In genomic region chr2:166623081-166623567, GRCm38 (mm10) we compare ENCODE assay signal across 9 mouse cellular contexts.
DNase-seq lines count a peak whose midpoint lies in the region; ATAC-seq and TF ChIP-seq lines count a peak whose summit lies in the region.
"Had no signal": no experiment of that assay in that cellular context is flagged by ENCODE, and none has a peak within 500 bp of the region (broad histone marks: within the 10 kb centered on the region; RNA-seq: fewer than 3 reads in every experiment).

No protein-coding gene starts in this region.

- 0 out of 2 replicates have a peak, but pooled peaks cover 2% of the 10 kb centered on the region for H3K9me3 ChIP-seq in liver, postnatal 0 days (ENCODE audit: low read length)
- H3K9me3 ChIP-seq in embryonic facial prominence, embryonic 14.5 days (ENCODE audit: control insufficient read depth, low read length), result no peaks in the 10 kb centered on the region
- no peaks in the 10 kb centered on the region for H3K9me3 ChIP-seq in hindbrain, postnatal 0 days (ENCODE audit: low read length)

- 45% methylated on average over 9 of the region's 9 CpGs for WGBS in liver, postnatal 0 days (ENCODE audit: insufficient replicate concordance)
- 27% methylated on average over 9 of the region's 9 CpGs for WGBS in embryonic facial prominence, embryonic 14.5 days
- WGBS in hindbrain, postnatal 0 days, result 32% methylated on average over 9 of the region's 9 CpGs

- H3K36me3 ChIP-seq in liver, postnatal 0 days (replicated peaks; ENCODE audit: insufficient read depth, low read length), result no peaks in the 10 kb centered on the region; the same call in 1 of the 2 replicates
- H3K36me3 ChIP-seq in embryonic facial prominence, embryonic 14.5 days (ENCODE audit: control insufficient read depth, insufficient read depth, low read length), result peaks cover 19% of the 10 kb centered on the region; the same call in 1 of the 2 replicates
- no peaks in the 10 kb centered on the region for H3K36me3 ChIP-seq in hindbrain, postnatal 0 days (ENCODE audit: insufficient read depth, low read length)

- H3K9ac ChIP-seq in liver, postnatal 0 days (replicated peaks), result no peak overlapping the region
- no peak overlapping the region for H3K9ac ChIP-seq in embryonic facial prominence, embryonic 14.5 days (ENCODE audit: low read depth, low read length)
- H3K9ac ChIP-seq in hindbrain, postnatal 0 days (replicated peaks; ENCODE audit: low read length), result no peak overlapping the region

- H3K27ac ChIP-seq in liver, postnatal 0 days (ENCODE audit: low read depth), result peak overlapping the region; percentile 64
- H3K27ac ChIP-seq in embryonic facial prominence, embryonic 14.5 days (replicated peaks; ENCODE audit: low read depth, low read length), result peak overlapping the region; percentile 16; the same call in 1 of the 2 replicates
- peak overlapping the region; percentile 54 for H3K27ac ChIP-seq in hindbrain, postnatal 0 days

- H3K27me3 ChIP-seq in liver, postnatal 0 days (ENCODE audit: insufficient read depth, low read length), result no peaks in the 10 kb centered on the region
- H3K27me3 ChIP-seq in embryonic facial prominence, embryonic 14.5 days (replicated peaks; ENCODE audit: control insufficient read depth, insufficient read depth, low read length), result no peaks in the 10 kb centered on the region
- H3K27me3 ChIP-seq in hindbrain, postnatal 0 days (ENCODE audit: insufficient read depth, low read length), result no peaks in the 10 kb centered on the region
- H3K27me3 ChIP-seq: Patski had no signal

- peaks cover 27% of the 10 kb centered on the region for H3K4me1 ChIP-seq in liver, postnatal 0 days (ENCODE audit: insufficient read depth)
- peaks cover 4% of the 10 kb centered on the region; the same call in 1 of the 2 replicates for H3K4me1 ChIP-seq in embryonic facial prominence, embryonic 14.5 days (ENCODE audit: control insufficient read depth, insufficient read depth, low read length)
- H3K4me1 ChIP-seq in hindbrain, postnatal 0 days (ENCODE audit: insufficient read depth, low read length), result peaks cover 15% of the 10 kb centered on the region; the same call in 1 of the 2 replicates

- peak overlapping the region; percentile 7; the same call in 1 of the 2 replicates for H3K4me2 ChIP-seq in liver, postnatal 0 days (ENCODE audit: low read depth, low read length)
- H3K4me2 ChIP-seq in embryonic facial prominence, embryonic 14.5 days (ENCODE audit: low read depth, low read length), result no peak overlapping the region
- no peak overlapping the region for H3K4me2 ChIP-seq in hindbrain, postnatal 0 days (ENCODE audit: low read depth, low read length)

- TF ChIP-seq EP300 in liver, postnatal 0 days (IDR thresholded peaks at IDR 0.05; ENCODE audit: low read depth), result no peak

- no peak overlapping the region for H3K4me3 ChIP-seq in liver, postnatal 0 days (ENCODE audit: low read depth, low read length)
- H3K4me3 ChIP-seq in embryonic facial prominence, embryonic 14.5 days (ENCODE audit: low read depth, low read length), result no peak overlapping the region
- H3K4me3 ChIP-seq in hindbrain, postnatal 0 days (ENCODE audit: low read length), result no peak overlapping the region

- no peak for TF ChIP-seq CTCF in liver, postnatal 0 days (IDR thresholded peaks at IDR 0.05; ENCODE audit: low read depth)
- no peak for TF ChIP-seq CTCF in hindbrain, postnatal 0 days (IDR thresholded peaks at IDR 0.05; ENCODE audit: low read depth)

- peak; percentile 52 for DNase-seq in liver, postnatal 0 days
- no peak for DNase-seq in liver
- DNase-seq in embryonic facial prominence, embryonic 14.5 days (ENCODE audit: low spot score), result peak; percentile 39
- DNase-seq in hindbrain, postnatal 0 days (ENCODE audit: low spot score), result peak; percentile 70
- DNase-seq in natural killer cell, adult 2 months (ENCODE audit: low spot score in 2 of 2), result no peak
- DNase-seq in thymus, postnatal 14 days, result no peak
- DNase-seq in spleen, postnatal 4 days (ENCODE audit: low spot score in 2 of 2), result no peak

- peak; percentile 18; the same call in 1 of the 2 replicates for ATAC-seq in liver, postnatal 0 days
- peak; percentile 69 for ATAC-seq in embryonic facial prominence, embryonic 14.5 days (ENCODE audit: low read depth)
- peak; percentile 56 for ATAC-seq in hindbrain, postnatal 0 days
- ATAC-seq in megakaryocyte, adult 5-6 weeks (ENCODE audit: poor library complexity, severe bottlenecking), result peak; percentile 25
- ATAC-seq: Patski had no signal

Comparison
In these comparisons a context has a peak if more than half of its experiments do, and no peak if none do; other contexts are left out.
1. DNase-seq: peak in liver, postnatal 0 days (single experiment), embryonic facial prominence, embryonic 14.5 days (single experiment) and hindbrain, postnatal 0 days (single experiment); none in liver (single experiment), natural killer cell, adult 2 months (0 of 2), thymus, postnatal 14 days (single experiment) and spleen, postnatal 4 days (0 of 2).
2. ATAC-seq: peak in every context shown above with its lines; median percentile 69 in embryonic facial prominence, embryonic 14.5 days; 56 in hindbrain, postnatal 0 days; 25 in megakaryocyte, adult 5-6 weeks; 18 in liver, postnatal 0 days.
3. Peak in every context shown above with its lines, with median percentiles within 50 percentile points of each other: H3K27ac ChIP-seq.